Mouse (Mus musculus) lung, embryonic 16.5 days (tissue): ENCODE results near the gene 4932438A13Rik. TPM values are rescaled to one million over a fixed set of nuclear protein-coding genes. Genes with fewer than 3 reads are reported as not detected.

Experiments used
- ATAC-seq: fragments of 200-750 bp; cut with Nextera tagmentation; 2 replicates; pipeline ENCODE4 v1.8.0; 2017; ENCODE audit warnings: low read depth, mild to moderate bottlenecking, moderate library complexity
- H3K27ac ChIP-seq: fragments of 300-500 bp; sonication (generic); 2 replicates; pipeline ENCODE4 v1.5.1; 2014; ENCODE audit warnings: mild to moderate bottlenecking, control low read depth, low read length
- H3K27me3 ChIP-seq: fragments of 300-500 bp; sonication (generic); 2 replicates; pipeline ENCODE4 v1.6.1; 2014; ENCODE audit warnings: low read depth, low read length, mixed read lengths; ENCODE audit not compliant: control insufficient read depth, insufficient read depth
- H3K36me3 ChIP-seq: fragments of 300-500 bp; sonication (generic); 2 replicates; pipeline ENCODE4 v1.6.1; 2014; ENCODE audit warnings: low read length; ENCODE audit not compliant: control insufficient read depth, insufficient read depth
- H3K4me1 ChIP-seq: fragments of 300-500 bp; sonication (generic); replicated peaks from 2 replicates; pipeline ENCODE4 v1.6.1; 2014; ENCODE audit warnings: low read length, mixed read lengths; ENCODE audit not compliant: control insufficient read depth, insufficient read depth
- H3K4me2 ChIP-seq: fragments of 300-500 bp; sonication (generic); 2 replicates; pipeline ENCODE4 v1.6.1; 2014; ENCODE audit warnings: low read depth, low read length, control low read depth
- H3K4me3 ChIP-seq: fragments of 300-500 bp; sonication (generic); 2 replicates; pipeline ENCODE4 v1.5.1; 2014; ENCODE audit warnings: mild to moderate bottlenecking, low read length, control low read depth
- H3K9ac ChIP-seq: fragments of 300-500 bp; sonication (generic); 2 replicates; pipeline ENCODE4 v1.6.1; 2014; ENCODE audit warnings: low read length, control low read depth
- H3K9me3 ChIP-seq: fragments of 300-500 bp; sonication (generic); 2 replicates; pipeline ENCODE4 v1.6.1; 2016; ENCODE audit warnings: low read length; ENCODE audit not compliant: control insufficient read depth
- WGBS: fragments of 180-500 bp; shearing (Covaris S2); extraction: QIAGEN DNeasy Blood & Tissue Kit; methylation state at CpG from one replicate; pipeline ENCODE4 v1.1.7; 2014; 5-methylcytosine and 5-hydroxymethylcytosine counted together
- polyA plus RNA-seq: library from polyadenylated mRNA; unstranded; fragments of >200 nt; fragmentation: Nextera tagmentation; extraction: Ambion mirVana; gene quantifications from 2 replicates; pipeline ENCODE4 v1.2.1, GENCODE M21; 2015

The 4932438A13Rik gene
- polyA plus RNA-seq, 1 experiment from 2014 or later, result 49.4 TPM

GRCm38 (mm10) chr3:36864466-36864865 lies 1.6 kb downstream of the 4932438A13Rik start:
- WGBS, result 89% methylated on average over 4 of the region's 4 CpGs

DNA sequence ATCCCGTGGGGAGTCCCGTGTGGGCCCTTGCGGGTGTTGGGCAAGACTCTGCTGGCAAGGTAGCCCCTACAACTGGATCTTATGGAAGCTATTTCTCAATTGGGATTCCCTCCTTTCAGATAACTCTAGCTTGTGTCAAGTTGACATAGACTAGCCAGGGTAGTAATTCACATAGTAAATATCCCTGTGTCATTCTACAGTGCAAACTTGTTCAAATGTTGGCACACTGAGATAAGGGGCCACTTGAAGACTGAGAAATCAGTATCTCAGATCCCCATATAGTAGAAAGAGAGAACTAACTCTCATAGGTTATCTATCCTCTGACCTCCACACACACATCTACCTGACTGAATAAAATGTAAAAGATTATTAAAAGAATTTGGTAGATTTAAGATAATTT lies 42.5 kb downstream of the 4932438A13Rik start:
- H3K4me2 ChIP-seq, result no peak overlapping the region
- H3K27me3 ChIP-seq, result no peaks in the 10 kb centered on the region
- no peak overlapping the region for H3K27ac ChIP-seq
- no peaks in the 10 kb centered on the region for H3K9me3 ChIP-seq
- ATAC-seq, result no peak
- H3K9ac ChIP-seq, result no peak overlapping the region
- H3K4me3 ChIP-seq, result no peak overlapping the region
- 90% methylated on average over 3 of the region's 3 CpGs for WGBS
- peaks cover 7% of the 10 kb centered on the region; the same call in 1 of the 2 replicates for H3K36me3 ChIP-seq
- H3K4me1 ChIP-seq, result no peaks in the 10 kb centered on the region

More at GRCm38 (mm10) chr3:36864466-36864865, 1.6 kb downstream of the 4932438A13Rik start:
- Histone ChIP-seq H3K4me3 (no peak overlapping the region), H3K36me3 (peaks cover 15% of the 10 kb centered on the region; the same call in 1 of the 2 replicates), H3K9ac (no peak overlapping the region), H3K4me2 (no peak overlapping the region), H3K4me1 (peaks cover 4% of the 10 kb centered on the region), H3K27ac (no peak overlapping the region), H3K27me3 (no peaks in the 10 kb centered on the region), H3K9me3 (no peaks in the 10 kb centered on the region)
- no peak for ATAC-seq

DNA sequence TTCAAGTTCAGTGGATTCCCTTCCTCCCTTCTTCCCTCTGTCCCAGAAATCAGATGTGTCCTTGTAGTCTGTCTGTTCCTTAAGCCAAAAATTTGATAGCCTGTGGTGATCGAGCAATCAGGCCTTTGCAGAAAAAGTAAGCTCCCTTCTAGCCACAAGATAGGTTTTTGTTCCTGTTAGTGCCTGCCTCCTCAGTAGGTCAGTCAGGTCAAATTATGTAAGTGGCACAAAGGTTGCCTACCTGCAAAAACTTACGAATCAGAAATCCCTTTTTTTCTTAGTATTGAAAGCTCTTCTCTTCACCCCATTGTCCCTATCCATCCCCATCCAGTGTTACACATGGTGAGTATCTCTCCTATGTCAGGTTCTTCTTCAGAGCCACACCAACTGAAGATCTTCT lies 54.9 kb downstream of the 4932438A13Rik start:
- H3K9me3 ChIP-seq, result no peaks in the 10 kb centered on the region
- WGBS, result 92% methylated on average over 2 of the region's 2 CpGs
- H3K36me3 ChIP-seq, result peaks cover 12% of the 10 kb centered on the region
- H3K4me3 ChIP-seq, result no peak overlapping the region
- no peaks in the 10 kb centered on the region for H3K4me1 ChIP-seq
- no peak for ATAC-seq
- no peak overlapping the region for H3K4me2 ChIP-seq
- no peak overlapping the region for H3K9ac ChIP-seq
- no peak overlapping the region for H3K27ac ChIP-seq
- H3K27me3 ChIP-seq, result no peaks in the 10 kb centered on the region

GRCm38 (mm10) chr3:36918322-36918721 lies 55.4 kb downstream of the 4932438A13Rik start:
- Histone ChIP-seq H3K4me1 (no peaks in the 10 kb centered on the region), H3K9me3 (no peaks in the 10 kb centered on the region), H3K9ac (no peak overlapping the region), H3K4me3 (no peak overlapping the region), H3K27me3 (no peaks in the 10 kb centered on the region), H3K4me2 (no peak overlapping the region), H3K36me3 (peaks cover 12% of the 10 kb centered on the region), H3K27ac (no peak overlapping the region)
- 84% methylated on average over 4 of the region's 4 CpGs for WGBS
- ATAC-seq, result no peak

DNA sequence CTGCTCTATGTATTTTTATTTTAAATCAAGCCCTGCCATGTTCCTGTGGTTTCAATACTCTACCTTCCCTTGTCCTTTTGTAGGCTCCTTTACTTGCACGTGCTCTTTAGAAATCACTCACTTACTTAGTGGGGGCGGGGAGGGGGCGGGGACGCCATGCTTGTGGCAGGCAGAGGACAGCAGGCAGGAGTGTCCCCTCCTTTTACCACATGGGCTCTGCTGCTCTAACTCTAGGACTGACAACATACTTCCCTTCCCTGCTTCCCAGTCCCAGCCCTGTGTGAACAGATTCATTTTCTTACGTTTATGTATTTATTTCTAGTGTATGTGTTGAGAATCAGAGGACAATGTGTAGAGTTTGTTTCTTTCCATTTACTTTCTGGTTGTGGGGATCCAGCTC lies 78.7 kb downstream of the 4932438A13Rik start:
- Histone ChIP-seq H3K4me1 (no peaks in the 10 kb centered on the region), H3K9ac (no peak overlapping the region), H3K4me2 (no peak overlapping the region), H3K27ac (no peak overlapping the region), H3K4me3 (no peak overlapping the region), H3K9me3 (no peaks in the 10 kb centered on the region), H3K27me3 (no peaks in the 10 kb centered on the region), H3K36me3 (peaks cover 6% of the 10 kb centered on the region)
- peak; percentile 56; the same call in 1 of the 2 replicates for ATAC-seq
- WGBS, result 38% methylated on average over 5 of the region's 5 CpGs

DNA sequence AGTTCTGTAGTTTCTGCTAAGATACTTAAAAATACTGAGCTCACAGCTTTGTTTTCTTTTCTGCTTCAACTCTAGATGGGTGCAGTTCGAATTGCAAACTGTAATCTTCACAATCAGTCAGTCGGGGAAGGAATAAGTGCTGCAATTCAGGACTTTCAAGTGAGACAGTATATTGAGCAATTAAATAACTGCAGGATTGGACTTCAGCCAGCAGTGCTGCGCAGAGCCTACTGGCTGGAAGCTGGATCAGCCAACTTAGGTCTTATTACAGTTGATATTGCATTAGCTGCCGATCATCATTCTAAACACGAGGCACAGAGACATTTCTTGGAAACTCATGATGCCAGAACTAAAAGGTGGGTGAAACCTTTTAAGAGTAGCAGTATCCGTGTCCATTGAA lies 79.2 kb downstream of the 4932438A13Rik start:
- Histone ChIP-seq H3K27ac (no peak overlapping the region), H3K4me3 (no peak overlapping the region), H3K27me3 (no peaks in the 10 kb centered on the region), H3K9ac (no peak overlapping the region), H3K9me3 (no peaks in the 10 kb centered on the region), H3K4me2 (no peak overlapping the region), H3K36me3 (peaks cover 3% of the 10 kb centered on the region), H3K4me1 (no peaks in the 10 kb centered on the region)
- peak; percentile 86 for ATAC-seq
- WGBS, result 37% methylated on average over 6 of the region's 6 CpGs

DNA sequence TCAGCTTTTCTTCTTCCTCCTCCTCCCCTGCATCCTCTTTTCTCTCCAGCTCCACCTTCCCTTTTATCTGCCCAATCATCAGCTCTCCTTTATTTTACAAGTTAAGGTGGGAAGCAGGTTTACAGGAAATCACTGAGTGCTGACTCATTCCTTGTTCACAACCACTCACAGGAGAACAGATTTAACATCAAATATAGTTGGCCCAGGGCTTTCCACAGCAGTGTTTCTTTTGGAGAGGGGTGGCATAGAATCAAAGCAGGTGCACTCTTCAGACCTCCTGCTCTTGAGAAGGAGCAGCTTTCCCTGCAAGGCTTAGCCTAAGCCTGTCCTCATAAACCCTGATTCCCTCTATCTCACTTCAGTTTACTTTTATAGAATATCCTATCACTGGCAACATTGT lies 80.8 kb downstream of the 4932438A13Rik start:
- Histone ChIP-seq H3K4me3 (no peak overlapping the region), H3K36me3 (peaks cover 9% of the 10 kb centered on the region)

GRCm38 (mm10) chr3:37037979-37038378 lies 175.1 kb downstream of the 4932438A13Rik start:
- H3K27me3 ChIP-seq, result no peaks in the 10 kb centered on the region
- H3K4me3 ChIP-seq, result no peak overlapping the region
- whole genome bisulfite sequencing, result 80% methylated on average over 2 of the region's 2 CpGs
- no peak for ATAC-seq
- H3K4me2 ChIP-seq, result no peak overlapping the region
- H3K36me3 ChIP-seq, result peaks cover 19% of the 10 kb centered on the region; the same call in 1 of the 2 replicates
- H3K9me3 ChIP-seq, result no peaks in the 10 kb centered on the region
- no peak overlapping the region for H3K27ac ChIP-seq
- no peaks in the 10 kb centered on the region for H3K4me1 ChIP-seq
- no peak overlapping the region for H3K9ac ChIP-seq

More for the DNA sequence above, 80.8 kb downstream of the 4932438A13Rik start:
- H3K27me3 ChIP-seq, result no peaks in the 10 kb centered on the region
- H3K4me1 ChIP-seq, result no peaks in the 10 kb centered on the region
- no peak overlapping the region for H3K9ac ChIP-seq
- no peak overlapping the region for H3K27ac ChIP-seq
- no peak overlapping the region for H3K4me2 ChIP-seq
- H3K9me3 ChIP-seq, result no peaks in the 10 kb centered on the region
- ATAC-seq, result no peak

GRCm38 (mm10) chr3:37039811-37040210 lies 176.9 kb downstream of the 4932438A13Rik start:
- H3K27ac ChIP-seq, result no peak overlapping the region
- ATAC-seq, result no peak
- H3K4me2 ChIP-seq, result no peak overlapping the region
- no peaks in the 10 kb centered on the region for H3K9me3 ChIP-seq
- H3K27me3 ChIP-seq, result no peaks in the 10 kb centered on the region
- H3K4me3 ChIP-seq, result no peak overlapping the region
- no peaks in the 10 kb centered on the region for H3K4me1 ChIP-seq
- no peak overlapping the region for H3K9ac ChIP-seq
- peaks cover 22% of the 10 kb centered on the region; the same call in 1 of the 2 replicates for H3K36me3 ChIP-seq

- 93% methylated on average over 1 of the region's 1 CpGs for WGBS
- Histone ChIP-seq H3K36me3 (peaks cover 14% of the 10 kb centered on the region), H3K9ac (no peak overlapping the region), H3K27me3 (no peaks in the 10 kb centered on the region), H3K27ac (no peak overlapping the region), H3K4me1 (no peaks in the 10 kb centered on the region), H3K9me3 (no peaks in the 10 kb centered on the region), H3K4me2 (no peak overlapping the region), H3K4me3 (no peak overlapping the region)
- ATAC-seq, result no peak
Observed at GRCm38 (mm10) chr3:37051491-37051890, 188.6 kb downstream of the 4932438A13Rik start.
